Mouse (Mus musculus) heart, postnatal 0 days (tissue): Measurements from ENCODE around the gene Tmem109. TPM values are rescaled to one million over a fixed set of nuclear protein-coding genes. Genes with fewer than 3 reads are reported as not detected.

Source experiments
- ATAC-seq: fragments of 200-750 bp; cut with Nextera tagmentation; 2 replicates; pipeline ENCODE4 v1.8.0; 2017; ENCODE audit warnings: low read depth, moderate number of reproducible peaks, moderate library complexity; ENCODE audit not compliant: insufficient read depth
- DNase-seq: peaks from one replicate; pipeline ENCODE4 v3.0.0-alpha.2; 2016; ENCODE audit warnings: low spot score
- H3K27ac ChIP-seq: fragments of 300-500 bp; sonication (generic); 2 replicates; pipeline ENCODE4 v1.5.1; 2014; ENCODE audit warnings: low read depth, mild to moderate bottlenecking
- H3K27me3 ChIP-seq: fragments of 300-500 bp; sonication (generic); 2 replicates; pipeline ENCODE4 v1.6.1; 2014; ENCODE audit warnings: low read length, mixed read lengths; ENCODE audit not compliant: control insufficient read depth, insufficient read depth
- H3K36me3 ChIP-seq: fragments of 300-500 bp; sonication (generic); replicated peaks from 2 replicates; pipeline ENCODE4 v1.6.1; 2014; ENCODE audit warnings: low read length, mixed read lengths; ENCODE audit not compliant: control insufficient read depth, insufficient read depth
- H3K4me1 ChIP-seq: fragments of 300-500 bp; sonication (generic); 2 replicates; pipeline ENCODE4 v1.6.1; 2014; ENCODE audit warnings: antibody characterized with exemption; ENCODE audit not compliant: control insufficient read depth, insufficient read depth
- H3K4me2 ChIP-seq: fragments of 300-500 bp; sonication (generic); 2 replicates; pipeline ENCODE4 v1.6.1; 2014; ENCODE audit warnings: low read depth, mild to moderate bottlenecking, low read length, moderate library complexity
- H3K4me3 ChIP-seq: fragments of 300-500 bp; sonication (generic); 2 replicates; pipeline ENCODE4 v1.5.1; 2014; ENCODE audit warnings: low read depth, low read length
- H3K9ac ChIP-seq: fragments of 300-500 bp; sonication (generic); replicated peaks from 2 replicates; pipeline ENCODE4 v1.6.1; 2014; ENCODE audit warnings: low read depth, low read length, mixed read lengths
- H3K9me3 ChIP-seq: fragments of 300-500 bp; sonication (generic); replicated peaks from 2 replicates; pipeline ENCODE4 v1.6.1; 2016; ENCODE audit warnings: low read length; ENCODE audit not compliant: control insufficient read depth
- CTCF ChIP-seq: IDR thresholded peaks from 2 replicates; pipeline ENCODE4 v1.5.1; 2016; ENCODE audit warnings: antibody characterized with exemption, control low read depth, low read depth
- EP300 ChIP-seq: IDR thresholded peaks from 2 replicates; pipeline ENCODE4 v1.6.1; 2016; ENCODE audit warnings: antibody characterized with exemption, low read depth
- WGBS: fragments of 180-500 bp; shearing (Covaris S2); extraction: QIAGEN DNeasy Blood & Tissue Kit; methylation state at CpG from one replicate; pipeline ENCODE4 v1.1.7; 2014; 5-methylcytosine and 5-hydroxymethylcytosine counted together
- polyA plus RNA-seq: library from polyadenylated mRNA; unstranded; fragments of >200 nt; fragmentation: Nextera tagmentation; extraction: Ambion mirVana; gene quantifications from 2 replicates; pipeline ENCODE4 v1.2.1, GENCODE M21; 2015
- total RNA-seq: library from RNA; depleted of rRNA; stranded (reverse); fragments of >200 nt; gene quantifications from 2 replicates; pipeline ENCODE4 v1.2.3, GENCODE M21; 2014; ENCODE audit warnings: low replicate concordance; rRNA removed

Tmem109 gene
- total RNA-seq, result 80.6 and 99.8 TPM in 2 replicates
- 85.8 and 90.9 TPM in 2 replicates for polyA plus RNA-seq

GRCm38 (mm10) chr19:10881426-10882154 lies at the start of gene Tmem109:
Gene Tmem109 (minus strand): TSS chr19:10882001.
- Histone ChIP-seq H3K9ac (peak within 1 kb of the TSS; percentile 51), H3K27me3 (no peaks in the 10 kb centered on the region), H3K4me3 (peak within 1 kb of the TSS; percentile 52), H3K4me2 (peak within 1 kb of the TSS; percentile 61), H3K36me3 (peaks cover 6% of the 10 kb centered on the region; the same call in 1 of the 2 replicates), H3K27ac (peak within 1 kb of the TSS; percentile 92), H3K4me1 (peaks cover 24% of the 10 kb centered on the region), H3K9me3 (peaks cover 14% of the 10 kb centered on the region)
- peak; percentile 88 for ATAC-seq
- WGBS, result 0% methylated on average over 49 of the region's 49 CpGs
- DNase-seq, result peak; percentile 99
- TF ChIP-seq EP300 (no peak; the same call in 1 of the 2 replicates), CTCF (peak; percentile 32)

- ATAC-seq (no peak), DNase-seq (no peak)
- no peaks in the 10 kb centered on the region for H3K9me3 ChIP-seq
- no peak overlapping the region for H3K9ac ChIP-seq
- no peak overlapping the region for H3K4me2 ChIP-seq
- no peaks in the 10 kb centered on the region for H3K4me1 ChIP-seq
- 67% methylated on average over 2 of the region's 2 CpGs for WGBS
- no peak overlapping the region for H3K27ac ChIP-seq
- no peak overlapping the region for H3K4me3 ChIP-seq
- no peaks in the 10 kb centered on the region for H3K36me3 ChIP-seq
- TF ChIP-seq CTCF, result no peak
- no peak for TF ChIP-seq EP300
- H3K27me3 ChIP-seq, result no peaks in the 10 kb centered on the region
These were observed 48.8 kb upstream of the Tmem109 start for GRCm38 (mm10) chr19:10930641-10931040.

GRCm38 (mm10) chr19:10926666-10927065 lies 44.9 kb upstream of the Tmem109 start:
- H3K27ac ChIP-seq, result peak overlapping the region; percentile 6; the same call in 1 of the 2 replicates

GRCm38 (mm10) chr19:10926123-10926621 lies 44.4 kb upstream of the Tmem109 start:
- ATAC-seq (no peak), DNase-seq (no peak)
- peak overlapping the region; percentile 5; the same call in 1 of the 2 replicates for H3K27ac ChIP-seq
- no peaks in the 10 kb centered on the region for H3K9me3 ChIP-seq
- H3K36me3 ChIP-seq, result no peaks in the 10 kb centered on the region
- no peak overlapping the region for H3K4me2 ChIP-seq
- H3K9ac ChIP-seq, result no peak overlapping the region
- WGBS, result 49% methylated on average over 6 of the region's 6 CpGs
- H3K4me1 ChIP-seq, result no peaks in the 10 kb centered on the region
- H3K27me3 ChIP-seq, result no peaks in the 10 kb centered on the region
- no peak overlapping the region for H3K4me3 ChIP-seq
- no peak for TF ChIP-seq EP300
- no peak for TF ChIP-seq CTCF

More at GRCm38 (mm10) chr19:10926666-10927065, 44.9 kb upstream of the Tmem109 start:
- no peak overlapping the region for H3K4me3 ChIP-seq
- no peaks in the 10 kb centered on the region for H3K9me3 ChIP-seq
- DNase-seq, result no peak
- no peaks in the 10 kb centered on the region for H3K4me1 ChIP-seq
- H3K4me2 ChIP-seq, result no peak overlapping the region
- TF ChIP-seq EP300, result no peak
- no peak for TF ChIP-seq CTCF
- H3K27me3 ChIP-seq, result no peaks in the 10 kb centered on the region
- ATAC-seq, result peak; percentile 51; the same call in 1 of the 2 replicates
- 35% methylated on average over 4 of the region's 4 CpGs for WGBS
- H3K36me3 ChIP-seq, result no peaks in the 10 kb centered on the region
- H3K9ac ChIP-seq, result no peak overlapping the region

GRCm38 (mm10) chr19:10924220-10924619 lies 42.4 kb upstream of the Tmem109 start:
- 50% methylated on average over 4 of the region's 4 CpGs for WGBS
- Histone ChIP-seq H3K36me3 (no peaks in the 10 kb centered on the region), H3K4me1 (no peaks in the 10 kb centered on the region), H3K27ac (no peak overlapping the region), H3K9ac (no peak overlapping the region), H3K4me2 (no peak overlapping the region), H3K27me3 (no peaks in the 10 kb centered on the region), H3K9me3 (no peaks in the 10 kb centered on the region), H3K4me3 (no peak overlapping the region)
- TF ChIP-seq EP300, result no peak
- no peak for TF ChIP-seq CTCF
- DNase-seq (no peak), ATAC-seq (no peak)
